Mouse (Mus musculus) ES-CJ7 (cell line): ENCODE measurements around the gene Usp17lb.
"Not testable (repeated sequence)": the region's sequence is repeated elsewhere in the genome, so short reads cannot be mapped to it uniquely, and the experiment has no call there.

Experiments
- DNase-seq: peaks from one replicate; pipeline ENCODE4 v3.0.0; 2011; ENCODE audit warnings: low read depth, low spot score

Gene Usp17lb

GRCm38 (mm10) chr7:104842503-104842902 is at the start of gene Usp17lb:
Gene Usp17lb (minus strand): TSS chr7:104842603.
- DNase-seq = no peak

GRCm38 (mm10) chr7:104877731-104878130 is 35.3 kb upstream of the Usp17lb start, which contains the start of gene Olfr665:
Gene Olfr665 (plus strand): TSS chr7:104878031.
- no peak for DNase-seq

GRCm38 (mm10) chr7:104861381-104861780 is 19.0 kb upstream of the Usp17lb start:
- DNase-seq = no peak

- no peak for DNase-seq
These were observed 15.3 kb upstream of the Usp17lb start for GRCm38 (mm10) chr7:104857683-104858082.

DNA sequence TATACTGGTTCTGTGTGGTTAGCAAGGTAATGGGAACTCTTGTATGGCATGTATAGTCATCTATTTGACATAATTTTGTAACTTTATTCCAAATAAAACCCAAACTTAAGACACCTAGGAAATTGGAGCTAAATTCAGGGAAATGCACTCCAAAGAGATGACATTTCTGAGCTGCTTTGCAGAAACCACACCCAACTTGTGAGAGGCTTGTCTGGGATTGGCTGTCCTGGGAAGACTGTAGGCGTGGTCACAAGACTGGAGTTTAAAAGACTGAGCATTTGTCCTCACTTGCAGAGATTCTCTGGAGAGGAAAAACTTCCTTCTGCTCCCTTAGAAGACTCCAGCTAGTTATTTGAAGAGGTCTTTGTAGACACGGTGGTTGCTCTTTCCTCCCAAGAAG is 14.3 kb upstream of the Usp17lb start, which contains the start of gene Usp17la:
TSS of gene Usp17la (plus strand) at position 301 of the 400 bp plus-strand sequence.
- DNase-seq = not testable (repeated sequence)

GRCm38 (mm10) chr7:104855248-104855750 is 12.9 kb upstream of the Usp17lb start:
- DNase-seq = no peak

DNA sequence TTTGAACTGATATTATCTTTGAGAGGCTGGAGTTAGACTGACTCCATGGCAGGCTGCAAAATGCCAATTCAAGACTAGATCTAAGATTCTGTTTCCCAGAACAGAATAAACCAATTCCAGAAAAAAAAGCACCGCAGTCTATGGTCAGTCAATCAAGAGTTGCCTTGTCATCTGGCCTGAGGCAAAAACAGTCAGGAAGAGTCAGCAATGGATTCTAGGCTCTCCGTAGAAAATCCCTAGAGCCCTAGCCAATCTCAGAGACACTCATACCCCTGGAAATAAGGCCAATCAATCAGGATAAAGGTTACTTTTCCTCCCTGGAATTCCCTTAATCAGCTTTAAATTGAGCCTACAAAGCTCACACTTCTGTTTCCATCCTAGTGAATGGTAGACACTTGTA is 9.1 kb upstream of the Usp17lb start:
- not testable (repeated sequence) for DNase-seq

- no peak for DNase-seq
These were observed 1.4 kb upstream of the Usp17lb start for GRCm38 (mm10) chr7:104843731-104844287.

DNA sequence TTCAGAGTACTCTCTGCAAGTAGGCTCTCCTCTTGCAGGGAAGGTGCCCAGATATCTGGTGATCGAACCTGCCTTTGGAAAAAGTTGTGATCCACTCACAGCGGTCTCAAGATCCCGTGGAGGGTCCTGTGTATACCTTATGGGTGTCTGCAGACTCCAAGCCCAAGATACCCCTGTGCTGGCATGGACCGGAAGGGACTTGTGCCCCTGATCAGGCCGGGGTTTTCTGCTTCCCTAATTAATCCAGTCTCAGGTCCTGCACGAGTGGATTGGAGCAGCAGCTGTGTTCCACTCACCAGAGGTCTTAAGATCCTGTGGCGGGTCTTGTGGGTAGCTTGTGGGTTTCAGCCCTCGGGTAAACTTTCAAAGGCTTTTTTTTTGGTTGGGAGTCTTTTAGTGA is 32.1 kb downstream of the Usp17lb start:
- not testable (repeated sequence) for DNase-seq

DNA sequence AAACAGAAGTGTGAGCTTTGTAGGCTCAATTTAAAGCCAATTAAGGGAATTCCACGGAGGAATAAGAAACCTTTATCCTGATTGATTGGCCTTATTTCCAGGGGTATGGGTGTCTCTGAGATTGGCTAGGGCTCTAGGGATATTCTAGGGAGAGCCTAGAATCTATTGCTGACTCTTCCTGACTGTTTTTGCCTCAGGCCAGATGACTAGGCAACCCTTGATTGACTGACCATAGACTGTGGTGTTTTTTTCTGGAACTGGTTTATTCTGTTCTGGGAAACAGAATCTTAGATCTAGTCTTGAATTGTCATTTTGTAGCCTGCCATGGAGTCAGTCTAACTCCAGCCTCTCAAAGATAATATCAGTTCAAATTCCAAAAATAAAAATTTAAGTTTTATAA is 51.6 kb downstream of the Usp17lb start:
- no peak for DNase-seq
